Mouse (Mus musculus) lung, postnatal 0 days (tissue): ENCODE results near the gene Vps13a.

Experiments used
- CTCF ChIP-seq: IDR thresholded peaks from 2 replicates; pipeline ENCODE4 v1.5.1; 2016; ENCODE audit warnings: antibody characterized with exemption, mild to moderate bottlenecking
- EP300 ChIP-seq: IDR thresholded peaks from 2 replicates; pipeline ENCODE4 v1.6.1; 2016; ENCODE audit warnings: antibody characterized with exemption, mild to moderate bottlenecking, control low read depth

GRCm38 (mm10) chr19:16684210-16684609, 96.5 kb downstream of the Vps13a start:
- TF ChIP-seq CTCF (no peak), EP300 (no peak)
